Mouse (Mus musculus) 416B (cell line): Measurements from ENCODE around the gene Ccdc106.

Source experiments
- DNase-seq: peaks from one replicate; pipeline ENCODE4 v3.0.0; 2011; ENCODE audit warnings: low read depth

Gene Ccdc106

GRCm38 (mm10) chr7:5080815-5081214 lies 60.5 kb downstream of the Ccdc106 start:
- DNase-seq, result no peak

- peak; percentile 44 for DNase-seq
Observed at GRCm38 (mm10) chr7:5081241-5081640, 60.9 kb downstream of the Ccdc106 start.

- DNase-seq, result no peak
Observed at GRCm38 (mm10) chr7:5081939-5082338, 61.6 kb downstream of the Ccdc106 start.

GRCm38 (mm10) chr7:5083325-5084105 lies 63.2 kb downstream of the Ccdc106 start:
- no peak for DNase-seq

GRCm38 (mm10) chr7:5085512-5085911 lies 65.2 kb downstream of the Ccdc106 start:
- DNase-seq, result no peak

- no peak for DNase-seq
Observed at GRCm38 (mm10) chr7:5086921-5087440, 66.6 kb downstream of the Ccdc106 start.

GRCm38 (mm10) chr7:5087886-5088285 lies 67.5 kb downstream of the Ccdc106 start:
- no peak for DNase-seq

- DNase-seq, result no peak
Observed at GRCm38 (mm10) chr7:5089853-5090252, 69.5 kb downstream of the Ccdc106 start.

- no peak for DNase-seq
Observed at GRCm38 (mm10) chr7:5091008-5091728, 70.8 kb downstream of the Ccdc106 start.

GRCm38 (mm10) chr7:5092381-5092780 lies 72.0 kb downstream of the Ccdc106 start:
- no peak for DNase-seq

- DNase-seq, result no peak
Observed at GRCm38 (mm10) chr7:5092831-5093510, 72.6 kb downstream of the Ccdc106 start.

- DNase-seq, result no peak
Observed at GRCm38 (mm10) chr7:5098769-5099168, 78.4 kb downstream of the Ccdc106 start.

- peak; percentile 27 for DNase-seq
Observed at GRCm38 (mm10) chr7:5099796-5100195, 79.4 kb downstream of the Ccdc106 start.

- DNase-seq, result peak; percentile 92
Observed at GRCm38 (mm10) chr7:5101066-5101663, 80.8 kb downstream of the Ccdc106 start.

- no peak for DNase-seq
Observed at GRCm38 (mm10) chr7:5102564-5102963, 82.2 kb downstream of the Ccdc106 start.

GRCm38 (mm10) chr7:5108272-5108671 lies 87.9 kb downstream of the Ccdc106 start:
- no peak for DNase-seq

GRCm38 (mm10) chr7:5109301-5109700 lies 88.9 kb downstream of the Ccdc106 start:
- DNase-seq, result no peak
